Mouse (Mus musculus) intestine, postnatal 0 days (tissue): ENCODE results near the gene Gm26920. TPM values are rescaled to one million over a fixed set of nuclear protein-coding genes. Genes with fewer than 3 reads are reported as not detected.

Experiments
- ATAC-seq: fragments of 200-750 bp; cut with Nextera tagmentation; 2 replicates; pipeline ENCODE4 v1.8.0; 2017; ENCODE audit warnings: mild to moderate bottlenecking, moderate TSS enrichment, moderate library complexity
- H3K27ac ChIP-seq: fragments of 300-500 bp; sonication (generic); 2 replicates; pipeline ENCODE4 v1.5.1; 2014; ENCODE audit warnings: mild to moderate bottlenecking, low read depth, low read length, moderate library complexity
- H3K27me3 ChIP-seq: fragments of 300-500 bp; sonication (generic); replicated peaks from 2 replicates; pipeline ENCODE4 v1.6.1; 2014; ENCODE audit warnings: low read length, mixed read lengths; ENCODE audit not compliant: control insufficient read depth, insufficient read depth
- H3K36me3 ChIP-seq: fragments of 300-500 bp; sonication (generic); 2 replicates; pipeline ENCODE4 v1.6.1; 2014; ENCODE audit warnings: mild to moderate bottlenecking, moderate library complexity; ENCODE audit not compliant: control insufficient read depth, insufficient read depth
- H3K4me1 ChIP-seq: fragments of 300-500 bp; sonication (generic); replicated peaks from 2 replicates; pipeline ENCODE4 v1.6.1; 2014; ENCODE audit warnings: antibody characterized with exemption, low read length, mixed read lengths; ENCODE audit not compliant: control insufficient read depth, insufficient read depth
- H3K4me2 ChIP-seq: fragments of 300-500 bp; sonication (generic); replicated peaks from 2 replicates; pipeline ENCODE4 v1.6.1; 2014; ENCODE audit warnings: low read depth, mild to moderate bottlenecking, moderate library complexity
- H3K4me3 ChIP-seq: fragments of 300-500 bp; sonication (generic); 2 replicates; pipeline ENCODE4 v1.5.1; 2014; ENCODE audit warnings: low read depth, low read length
- H3K9ac ChIP-seq: fragments of 300-500 bp; sonication (generic); 2 replicates; pipeline ENCODE4 v1.6.1; 2014; ENCODE audit warnings: mild to moderate bottlenecking, low read depth, low read length
- H3K9me3 ChIP-seq: fragments of 300-500 bp; sonication (generic); 2 replicates; pipeline ENCODE4 v1.6.1; 2016; ENCODE audit warnings: mixed run types; ENCODE audit not compliant: control insufficient read depth
- CTCF ChIP-seq: sonication (generic); IDR thresholded peaks from 2 replicates; pipeline ENCODE4 v1.5.1; 2016; ENCODE audit warnings: low read depth, mild to moderate bottlenecking, control low read depth, antibody characterized with exemption, moderate library complexity
- WGBS: fragments of 180-500 bp; shearing (Covaris S2); extraction: QIAGEN DNeasy Blood & Tissue Kit; methylation state at CpG from one replicate; pipeline ENCODE4 v1.1.7; 2014; 5-methylcytosine and 5-hydroxymethylcytosine counted together
- microRNA-seq: library from miRNA; unstranded; fragments of <30 nt; microRNA quantifications from one replicate; pipeline ENCODE4, GENCODE M21; 2016
- polyA plus RNA-seq: library from polyadenylated mRNA; unstranded; fragments of >200 nt; fragmentation: Nextera tagmentation; extraction: Ambion mirVana; gene quantifications from 2 replicates; pipeline ENCODE4 v1.2.1, GENCODE M21; 2015

Gm26920 gene
- polyA plus RNA-seq, 1 experiment from 2014 or later, result not detected

DNA sequence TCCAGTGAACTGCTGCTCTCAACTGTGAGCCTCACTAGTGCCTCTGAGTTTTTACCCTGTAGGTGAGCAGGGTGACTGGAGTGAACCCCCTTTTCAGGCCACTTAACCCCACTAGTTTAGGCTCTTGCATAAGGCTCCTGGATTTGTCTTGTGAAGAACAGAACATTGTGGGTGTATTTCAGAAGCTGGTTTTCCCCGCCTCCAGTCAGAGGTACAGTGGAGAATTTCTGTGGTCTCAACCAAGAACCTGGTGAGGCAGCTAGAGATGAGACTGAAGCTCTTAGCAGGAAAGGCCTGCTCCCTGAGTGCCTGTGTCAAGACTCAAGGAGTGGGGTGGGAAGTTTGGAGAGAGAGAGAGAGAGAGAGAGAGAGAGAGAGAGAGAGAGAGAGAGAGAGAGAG, 82.6 kb downstream of the Gm26920 start:
- peaks cover 49% of the 10 kb centered on the region for H3K36me3 ChIP-seq
- no peaks in the 10 kb centered on the region for H3K4me1 ChIP-seq
- no peak overlapping the region for H3K27ac ChIP-seq
- TF ChIP-seq CTCF, result no peak
- no peak overlapping the region for H3K4me3 ChIP-seq
- no peak for ATAC-seq
- no peak overlapping the region for H3K9ac ChIP-seq
- H3K9me3 ChIP-seq, result no peaks in the 10 kb centered on the region
- no peak overlapping the region for H3K4me2 ChIP-seq
- no peaks in the 10 kb centered on the region for H3K27me3 ChIP-seq
- WGBS, result 91% methylated on average over 1 of the region's 1 CpGs

Small RNA genes within 50 kb of the gene (microRNA-seq; reads per million reads assigned to microRNA genes)
- gene Gm23368, result not detected

Other genes starting within 250 kb of the Gm26920 start
- 0.98 and 0.99 TPM in 2 replicates for gene Zfp940, start 236.7 kb downstream of the Gm26920 start, polyA plus RNA-seq
- gene Zfp420, start 230.4 kb downstream of the Gm26920 start, polyA plus RNA-seq, result 1.4 and 1.5 TPM in 2 replicates
- 3.2 TPM in 2 replicates for gene Zfp27, start 183.8 kb downstream of the Gm26920 start, polyA plus RNA-seq
- gene Zfp383, start 182.2 kb downstream of the Gm26920 start, polyA plus RNA-seq, result 1.4 and 1.8 TPM in 2 replicates
- gene Zfp74, start 136.3 kb downstream of the Gm26920 start, polyA plus RNA-seq, result 2.6 and 2.8 TPM in 2 replicates
- 5.5 and 5.8 TPM in 2 replicates for gene Zfp568, start 106.5 kb downstream of the Gm26920 start, polyA plus RNA-seq
- gene Zfp14, start 39.0 kb downstream of the Gm26920 start, polyA plus RNA-seq, result 0.93 and 1.0 TPM in 2 replicates
- 1.2 and 1.7 TPM in 2 replicates for gene Zfp82, start 17.5 kb downstream of the Gm26920 start, polyA plus RNA-seq
- gene Zfp566, start 117 bp upstream of the Gm26920 start, polyA plus RNA-seq, result 2.6 and 3.1 TPM in 2 replicates
- 32.5 and 34.3 TPM in 2 replicates for gene Zfp260, start 4.4 kb upstream of the Gm26920 start, polyA plus RNA-seq
- gene Zfp382, start 31.5 kb upstream of the Gm26920 start, polyA plus RNA-seq, result 1.7 and 2.4 TPM in 2 replicates
- 3.1 and 3.8 TPM in 2 replicates for gene Zfp146, start 79.3 kb upstream of the Gm26920 start, polyA plus RNA-seq
- gene Cox7a1, start 93.7 kb upstream of the Gm26920 start, polyA plus RNA-seq, result 54.1 and 60.2 TPM in 2 replicates
- 85.5 and 87.1 TPM in 2 replicates for gene Capns1, start 108.4 kb upstream of the Gm26920 start, polyA plus RNA-seq
- 84.6 and 91.2 TPM in 2 replicates for gene Polr2i, start 141.5 kb upstream of the Gm26920 start, polyA plus RNA-seq
- gene Tbcb, start 141.9 kb upstream of the Gm26920 start, polyA plus RNA-seq, result 159 and 160 TPM in 2 replicates
- not detected in 2 replicates for gene Ovol3, start 145.3 kb upstream of the Gm26920 start, polyA plus RNA-seq
- gene Thap8, start 189.7 kb upstream of the Gm26920 start, polyA plus RNA-seq, result 0.14 and 0.22 TPM in 2 replicates
- 3.5 TPM in 2 replicates for gene Wdr62, start 190.0 kb upstream of the Gm26920 start, polyA plus RNA-seq
- 8.6 and 9.7 TPM in 2 replicates for gene Clip3, start 201.3 kb upstream of the Gm26920 start, polyA plus RNA-seq
- 58.2 and 63.5 TPM in 2 replicates for gene Alkbh6, start 218.3 kb upstream of the Gm26920 start, polyA plus RNA-seq
- 12.5 and 16.3 TPM in 2 replicates for gene Syne4, start 224.4 kb upstream of the Gm26920 start, polyA plus RNA-seq
- gene E130208F15Rik, start 231.3 kb upstream of the Gm26920 start, polyA plus RNA-seq, result not detected in 2 replicates
- gene Sdhaf1, start 233.5 kb upstream of the Gm26920 start, polyA plus RNA-seq, result 18.3 and 18.8 TPM in 2 replicates